Mouse (Mus musculus): ENCODE results near the gene Mob3b. TPM values are rescaled to one million over a fixed set of nuclear protein-coding genes. Genes with fewer than 3 reads are reported as not detected.

Mob3b gene
- polyA plus RNA-seq, 1 experiment from 2014 or later: 9.8 TPM

- no peak for TF ChIP-seq CTCF (IDR thresholded peaks at IDR 0.05)
- ATAC-seq (no peak), DNase-seq (ENCODE audit: low read depth, low spot score) (no peak)
- in situ Hi-C loops (cut with MboI; ENCODE audit: low pct_unique_long_range_greater_than_20kb): loop anchor here (25.0 kb wide), 1 partner anchor 214 kb away; the partner anchor contains the start of gene Slc35a1
- POLR2A ChIA-PET: no interaction called here
- CTCF ChIA-PET: no interaction called here
- H3K27me3 ChIP-seq: peaks cover 8% of the 10 kb centered on the region
These were observed 256.1 kb downstream of the Mob3b start for GRCm38 (mm10) chr4:34901166-34901565.

GRCm38 (mm10) chr4:34900155-34900554 is 257.1 kb downstream of the Mob3b start:
- ChIA-PET CTCF (interaction anchor here (0.8 kb wide), 1 partner anchor 23 kb away, joined by 3 read pairs; no protein-coding TSS in a partner anchor), POLR2A (no interaction called here)
- no peak for TF ChIP-seq CTCF (IDR thresholded peaks at IDR 0.05)
- no peak for DNase-seq (ENCODE audit: low read depth, low spot score)
- no peak for ATAC-seq
- peaks cover 8% of the 10 kb centered on the region for H3K27me3 ChIP-seq
- in situ Hi-C loops (cut with MboI; ENCODE audit: low pct_unique_long_range_greater_than_20kb): loop anchor here (25.0 kb wide), 1 partner anchor 213 kb away; the partner anchor contains the start of gene Slc35a1

- DNase-seq (ENCODE audit: low read depth, low spot score): no peak
- no peak for TF ChIP-seq CTCF (IDR thresholded peaks at IDR 0.05)
- H3K27me3 ChIP-seq: peaks cover 12% of the 10 kb centered on the region
- ChIA-PET CTCF (no interaction called here), POLR2A (no interaction called here)
- ATAC-seq: no peak
- in situ Hi-C loops (cut with MboI; ENCODE audit: low pct_unique_long_range_greater_than_20kb): no loop called here
These were observed 258.0 kb downstream of the Mob3b start for GRCm38 (mm10) chr4:34899322-34899721.

Other genes with a start within 250 kb of the Mob3b start
- not detected for gene Ifnk, start 5.4 kb downstream of the Mob3b start, polyA plus RNA-seq (2021)
- gene C9orf72, start 68.7 kb upstream of the Mob3b start, polyA plus RNA-seq (2021): 10.0 TPM